Mouse (Mus musculus) CD4-positive naive resting alpha-beta T cell, adult 76 days (primary cell): Measurements from ENCODE around the gene Hhipl1. TPM values are rescaled to one million over a fixed set of nuclear protein-coding genes. Genes with fewer than 3 reads are reported as not detected.

Experiments
- total RNA-seq: library from RNA; stranded (reverse); gene quantifications from one replicate; pipeline ENCODE4 v1.2.4, GENCODE M21; 2023

Hhipl1 gene
- total RNA-seq, result not detected

DNA sequence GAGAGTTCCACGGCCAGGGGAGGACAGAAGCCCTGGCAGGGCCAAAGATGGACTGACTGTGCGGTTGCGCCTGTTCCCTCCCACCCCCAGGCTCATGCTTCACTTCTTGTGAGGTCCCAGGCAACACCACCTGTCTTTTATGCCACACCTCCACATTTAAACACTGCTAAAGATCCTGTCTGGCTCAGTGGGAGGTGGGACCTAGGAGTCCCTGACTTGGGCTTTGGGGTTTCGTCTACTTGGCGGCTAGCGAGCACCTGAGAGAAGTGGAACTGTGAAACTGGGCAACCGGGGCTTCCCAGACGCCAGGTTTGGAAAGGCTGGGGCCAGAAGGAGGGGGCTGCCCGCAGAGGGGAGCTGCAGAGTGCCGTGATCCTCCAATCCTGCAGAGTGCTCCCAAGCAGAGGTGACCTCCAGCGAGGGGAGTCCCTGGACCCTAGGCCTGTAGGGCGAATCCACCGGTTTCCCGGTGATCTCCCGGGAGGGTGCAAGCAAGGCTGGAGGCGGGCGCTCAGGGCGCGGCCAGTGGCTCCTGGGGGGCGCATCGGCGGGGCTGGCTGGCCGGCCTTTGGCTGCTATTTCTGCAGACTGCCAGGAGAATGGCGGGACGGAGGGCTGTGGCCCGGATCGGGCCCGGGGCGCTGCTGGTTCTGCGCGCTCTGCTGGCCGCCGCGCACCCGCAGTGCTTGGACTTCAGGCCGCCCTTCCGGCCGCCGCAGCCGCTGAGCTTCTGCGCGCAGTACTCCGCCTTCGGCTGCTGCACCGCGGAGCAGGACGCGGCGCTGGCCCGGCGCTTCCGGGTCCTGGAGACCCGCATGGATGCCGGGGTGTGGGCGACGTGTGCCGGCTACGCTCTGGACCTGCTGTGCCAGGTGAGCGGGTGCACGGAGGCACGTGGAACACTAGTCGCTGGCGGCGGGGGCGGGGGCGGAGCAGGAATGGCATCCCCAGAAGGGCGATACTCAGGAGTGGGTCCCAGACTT is at the start of gene Hhipl1:
Hhipl1 (plus strand) TSS at position 459 of the 983 bp plus-strand sequence.

DNA sequence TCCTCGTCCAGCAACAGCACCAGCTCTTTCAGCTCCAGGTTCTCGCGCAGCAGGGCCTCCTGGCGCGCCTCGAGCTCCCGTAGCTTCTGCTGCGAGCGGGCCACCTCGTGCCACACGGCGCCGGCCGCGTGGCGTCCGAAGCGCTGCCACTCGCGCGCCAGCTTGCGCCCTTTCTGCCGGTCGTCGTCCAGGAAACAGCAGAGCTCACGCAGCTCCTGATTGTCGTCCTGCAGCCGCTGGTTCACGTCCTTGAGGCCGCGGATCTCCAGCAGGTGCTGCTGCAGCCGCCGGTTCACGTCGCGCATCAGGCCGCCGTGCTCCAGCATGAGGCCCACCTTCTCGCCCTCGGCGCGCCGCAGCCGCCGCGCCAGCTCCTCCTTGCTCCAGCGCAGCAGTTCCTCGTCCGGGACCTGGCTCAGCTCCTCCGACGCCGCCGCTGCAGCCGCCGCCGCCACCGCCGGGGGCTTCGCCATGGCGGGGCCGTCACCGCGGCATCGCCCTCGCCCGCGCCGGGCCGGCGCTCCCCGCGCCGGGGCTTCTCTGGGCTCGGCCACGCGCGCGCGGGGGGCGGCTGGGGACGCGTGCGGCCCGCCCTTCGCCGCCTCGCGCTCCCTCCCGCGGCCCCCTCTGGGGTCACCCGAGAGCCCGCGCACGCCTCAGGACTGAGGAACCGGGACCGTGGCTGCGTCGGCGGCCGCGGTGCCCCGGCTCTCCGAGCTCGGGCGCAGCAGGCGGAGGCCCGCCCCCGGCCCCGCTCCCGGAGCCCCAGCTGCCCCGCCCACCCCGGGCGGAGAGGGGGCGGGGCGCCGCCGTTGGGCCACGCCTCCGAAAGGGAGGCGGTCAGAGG is 31.2 kb upstream of the Hhipl1 start, which contains the start of gene Ccdc85c:
Ccdc85c (minus strand) TSS at position 765 of the 847 bp plus-strand sequence.

DNA sequence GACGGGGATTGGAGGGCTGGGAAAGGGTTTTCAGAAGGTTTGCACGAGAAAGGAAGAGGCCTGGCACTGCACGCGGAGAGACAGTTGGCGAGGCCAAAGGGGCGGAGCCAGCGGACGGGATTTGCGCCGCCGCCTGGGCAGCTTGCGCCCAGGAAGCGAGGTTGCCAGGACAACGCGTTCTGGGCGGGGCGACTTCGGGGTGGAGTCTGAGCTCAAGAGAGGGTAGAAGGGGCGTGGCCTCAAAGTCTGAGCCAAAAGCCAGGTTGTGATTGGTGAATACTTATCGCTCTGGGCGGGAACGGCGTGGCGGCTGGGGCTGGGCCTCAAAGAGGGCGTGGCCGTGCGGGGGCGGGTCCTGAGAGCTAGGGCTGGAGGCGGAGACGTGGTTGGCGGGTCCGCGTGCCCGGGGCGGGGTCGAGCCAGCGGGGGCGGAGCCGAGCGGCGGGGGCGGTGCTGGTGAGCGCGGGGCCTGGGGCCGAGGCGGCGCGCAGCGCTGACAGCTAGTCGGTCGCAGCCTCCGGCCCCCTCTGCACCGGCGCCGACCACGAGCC is 27.9 kb downstream of the Hhipl1 start, which contains the start of gene Cyp46a1:
Cyp46a1 (plus strand) TSS at position 487 of the 551 bp plus-strand sequence.

DNA sequence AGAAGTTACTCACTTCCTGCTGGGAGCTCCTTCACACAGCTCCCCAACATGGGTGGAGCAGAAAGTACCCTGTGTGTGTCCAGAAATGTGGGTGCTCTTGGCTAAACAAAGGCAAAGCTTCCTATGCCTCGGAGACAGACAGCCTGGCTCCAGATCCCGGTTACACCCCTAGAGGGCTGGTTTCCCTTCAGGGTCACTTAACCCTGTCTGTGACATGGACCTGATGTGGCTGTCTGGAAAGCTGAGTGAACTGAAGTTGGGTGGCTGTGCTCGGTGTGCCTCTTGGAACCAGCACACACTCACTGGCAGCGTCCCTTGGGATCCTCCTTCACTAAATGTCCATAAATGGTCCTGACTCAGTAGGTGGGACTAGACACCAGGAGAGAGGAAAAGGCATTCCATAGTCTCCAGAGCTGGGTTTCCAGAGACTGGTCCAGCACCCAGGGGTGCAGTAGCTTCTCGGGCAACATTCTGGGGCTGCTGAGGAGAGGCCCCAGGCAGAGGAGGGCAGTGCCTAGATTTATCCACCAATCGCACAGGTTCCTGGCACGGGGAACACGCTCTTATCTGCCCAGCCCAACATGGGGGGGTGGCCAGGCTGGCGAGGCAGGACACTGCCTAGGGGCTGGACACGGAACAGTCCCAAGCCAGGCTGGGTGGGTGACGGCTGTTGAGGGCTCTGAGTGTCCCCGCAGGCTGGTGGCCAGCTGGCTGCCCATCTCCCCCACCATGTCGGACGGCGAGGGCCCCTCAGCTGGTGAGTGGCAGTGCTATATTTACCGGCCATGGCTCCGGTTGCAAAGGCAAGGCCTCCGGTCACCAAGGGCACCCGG is 64.7 kb downstream of the Hhipl1 start, which contains the start of gene Eml1:
Eml1 (plus strand) TSS at position 362 of the 833 bp plus-strand sequence.

Other genes with a start within 250 kb of the Hhipl1 start
- gene Setd3, start 127.0 kb upstream of the Hhipl1 start, total RNA-seq, result 95.5 TPM
- gene Ccnk, start 126.7 kb upstream of the Hhipl1 start, total RNA-seq, result 123 TPM
- gene Ccdc85c, start 30.8 kb upstream of the Hhipl1 start, total RNA-seq, result 1.7 TPM
- gene Cyp46a1, start 28.1 kb downstream of the Hhipl1 start, total RNA-seq, result not detected
- not detected for gene Eml1, start 64.7 kb downstream of the Hhipl1 start, total RNA-seq
- gene Evl, start 248.4 kb downstream of the Hhipl1 start, total RNA-seq, result 754 TPM